Mouse (Mus musculus) left cerebral cortex, postnatal 14 days (tissue): ENCODE measurements around the gene Alg12. TPM values are rescaled to one million over a fixed set of nuclear protein-coding genes. Genes with fewer than 3 reads are reported as not detected.
"Not testable (repeated sequence)": the region's sequence is repeated elsewhere in the genome, so short reads cannot be mapped to it uniquely, and the experiment has no call there.

Experiments used
- DNase-seq, 2 experiments: peaks; one replicate each; pipeline ENCODE4 v3.0.0; 2021 to 2022; ENCODE audit warnings: low spot score in 2 of 2, mixed read lengths in 1 of 2
- intact Hi-C: fragments of 180-260 bp; cut with DNase I; formaldehyde crosslinking; loops from one replicate; pipeline ENCODE4 v1.15.1; 2025
- total RNA-seq, 2 experiments: library from RNA; stranded (reverse); gene quantifications; 2 replicates each; pipeline ENCODE4 v1.2.3; 2021

Gene Alg12
- total RNA-seq, 2 experiments from 2014 or later, result 10.3 to 12.3 TPM

GRCm38 (mm10) chr15:88837199-88837932 is 18.2 kb upstream of the Alg12 start:
- peak in 1 of 2 experiments; percentile 58 for DNase-seq
- intact Hi-C loops, result no loop called here

- DNase-seq, result no peak
- intact Hi-C loops, result no loop called here
Observed at GRCm38 (mm10) chr15:88836571-88836970, 17.5 kb upstream of the Alg12 start.

- intact Hi-C loops, result no loop called here
- no peak for DNase-seq
Observed at GRCm38 (mm10) chr15:88836031-88836430, 16.9 kb upstream of the Alg12 start.

GRCm38 (mm10) chr15:88832536-88832935 is 13.4 kb upstream of the Alg12 start:
- DNase-seq, result no peak
- intact Hi-C loops, result no loop called here

GRCm38 (mm10) chr15:88831482-88831881 is 12.4 kb upstream of the Alg12 start:
- no peak for DNase-seq
- intact Hi-C loops, result no loop called here

- intact Hi-C loops, result no loop called here
- no peak for DNase-seq
Observed at GRCm38 (mm10) chr15:88830696-88831095, 11.6 kb upstream of the Alg12 start.

- intact Hi-C loops, result loop anchor here (5.0 to 10.0 kb wide), 2 partner anchors 32 to 255 kb away; partner anchors contain the start of genes Pim3 and Selenoo
- DNase-seq, result peak; percentile 42 to 69
Observed at GRCm38 (mm10) chr15:88829791-88830440, 10.8 kb upstream of the Alg12 start.

DNA sequence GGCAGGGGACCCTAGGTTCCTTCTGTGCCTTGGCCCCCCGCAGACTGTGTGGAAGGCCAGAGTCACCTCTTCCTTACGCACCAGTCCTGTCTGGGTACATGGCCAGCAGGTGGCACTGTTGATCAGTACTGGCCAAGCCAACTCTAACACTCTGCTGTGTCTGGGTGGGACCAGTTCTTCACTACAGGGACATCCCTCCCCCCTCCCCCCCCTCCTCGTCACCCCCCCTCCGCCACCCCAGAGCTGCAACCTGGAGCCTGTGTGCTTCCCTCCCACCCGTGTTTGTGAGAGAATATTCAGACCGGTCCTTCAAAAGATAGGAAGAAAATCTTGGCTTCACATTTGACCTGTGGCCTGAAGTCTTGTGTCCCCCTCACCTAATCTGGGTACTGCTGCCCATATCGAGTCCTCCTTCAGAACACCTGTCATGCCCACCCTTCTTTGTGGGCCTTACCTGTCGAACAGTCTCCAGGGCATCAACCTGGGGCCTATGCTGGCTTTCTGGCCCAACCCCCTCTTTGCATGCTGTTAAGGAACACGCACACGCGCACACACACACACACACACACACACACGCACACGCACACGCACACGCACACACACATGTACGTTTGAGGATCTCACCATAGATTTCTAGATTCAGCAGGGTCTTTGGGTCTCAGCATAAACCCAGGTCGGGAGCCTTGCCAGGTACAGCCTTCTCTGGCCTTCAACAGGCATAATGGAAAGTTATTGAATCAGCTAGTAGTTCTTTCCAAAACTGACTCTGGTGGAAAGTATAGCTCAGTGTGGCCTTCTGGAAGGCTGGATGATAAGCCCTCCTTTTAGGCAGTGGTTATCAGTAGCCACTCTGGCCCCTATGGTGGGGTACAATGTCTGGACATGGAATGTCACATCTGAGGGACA is 9.9 kb upstream of the Alg12 start:
- peak; percentile 89 to 90 for DNase-seq
- intact Hi-C loops, result loop anchor here (1.0 to 10.0 kb wide), 4 partner anchors 33 to 256 kb away; partner anchors contain the start of genes Pim3 and Selenoo

- intact Hi-C loops, result loop anchor here (1.0 to 10.0 kb wide), 4 partner anchors 34 to 257 kb away; partner anchors contain the start of genes Pim3 and Selenoo
- peak; percentile 46 to 66 for DNase-seq
Observed at GRCm38 (mm10) chr15:88827991-88828799, 9.1 kb upstream of the Alg12 start.

- no peak for DNase-seq
- intact Hi-C loops, result loop anchor here (5.0 to 10.0 kb wide), 2 partner anchors 35 to 257 kb away; partner anchors contain the start of genes Pim3 and Selenoo
Observed at GRCm38 (mm10) chr15:88827466-88827865, 8.3 kb upstream of the Alg12 start.

- intact Hi-C loops, result loop anchor here (10.0 kb wide), 1 partner anchor 261 kb away; the partner anchor contains the start of gene Selenoo
- DNase-seq, result no peak
Observed at GRCm38 (mm10) chr15:88823376-88823775, 4.3 kb upstream of the Alg12 start.

DNA sequence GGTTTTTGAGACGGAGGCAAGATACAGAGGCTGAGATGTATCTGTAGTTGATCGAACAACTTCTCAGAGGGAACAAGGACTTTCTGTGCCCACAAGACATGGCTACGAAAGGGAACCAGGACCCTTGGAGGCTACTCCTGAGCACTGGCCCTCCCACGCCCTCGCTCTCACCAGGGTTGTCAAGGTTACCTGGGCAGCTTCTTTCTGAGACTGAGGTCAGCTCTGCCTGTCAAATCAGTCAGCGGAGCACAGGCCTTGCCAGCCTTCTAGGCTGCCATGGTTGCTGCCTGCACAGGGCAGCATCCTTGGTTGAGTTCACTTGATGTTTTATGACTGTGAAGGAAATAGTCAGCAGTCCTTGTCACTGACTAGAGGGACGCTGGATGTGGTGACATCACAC is 3.4 kb upstream of the Alg12 start:
- intact Hi-C loops, result loop anchor here (10.0 kb wide), 1 partner anchor 262 kb away; the partner anchor contains the start of gene Selenoo
- DNase-seq, result no peak

GRCm38 (mm10) chr15:88821403-88821802 is 2.3 kb upstream of the Alg12 start:
- intact Hi-C loops, result loop anchor here (10.0 kb wide), 1 partner anchor 263 kb away; the partner anchor contains the start of gene Selenoo
- DNase-seq, result no peak

DNA sequence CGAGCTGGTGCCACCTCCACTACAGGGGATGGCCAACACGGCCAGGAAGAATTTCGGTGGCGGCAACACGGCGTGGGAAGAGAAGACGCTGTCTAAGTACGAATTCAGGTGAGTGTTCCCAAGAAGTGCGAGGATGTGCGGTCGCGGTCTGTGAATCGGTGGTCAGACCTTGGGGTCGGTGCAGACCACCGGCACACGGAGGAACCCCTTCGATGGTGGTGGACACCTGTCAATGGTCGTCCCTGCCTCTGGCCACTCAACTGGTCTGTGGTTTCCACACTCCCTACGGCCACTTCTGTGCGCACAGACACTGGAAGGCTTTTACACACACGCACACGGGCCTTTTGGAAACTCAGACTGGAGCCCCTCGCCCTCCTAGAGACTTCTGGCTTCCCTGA is 787 bp upstream of the Alg12 start:
- DNase-seq, result no peak
- intact Hi-C loops, result loop anchor here (10.0 kb wide), 2 partner anchors 55 to 265 kb away; partner anchors contain the start of gene Selenoo

- DNase-seq, result no peak
Observed at GRCm38 (mm10) chr15:88815196-88815700, 3.9 kb downstream of the Alg12 start.

DNA sequence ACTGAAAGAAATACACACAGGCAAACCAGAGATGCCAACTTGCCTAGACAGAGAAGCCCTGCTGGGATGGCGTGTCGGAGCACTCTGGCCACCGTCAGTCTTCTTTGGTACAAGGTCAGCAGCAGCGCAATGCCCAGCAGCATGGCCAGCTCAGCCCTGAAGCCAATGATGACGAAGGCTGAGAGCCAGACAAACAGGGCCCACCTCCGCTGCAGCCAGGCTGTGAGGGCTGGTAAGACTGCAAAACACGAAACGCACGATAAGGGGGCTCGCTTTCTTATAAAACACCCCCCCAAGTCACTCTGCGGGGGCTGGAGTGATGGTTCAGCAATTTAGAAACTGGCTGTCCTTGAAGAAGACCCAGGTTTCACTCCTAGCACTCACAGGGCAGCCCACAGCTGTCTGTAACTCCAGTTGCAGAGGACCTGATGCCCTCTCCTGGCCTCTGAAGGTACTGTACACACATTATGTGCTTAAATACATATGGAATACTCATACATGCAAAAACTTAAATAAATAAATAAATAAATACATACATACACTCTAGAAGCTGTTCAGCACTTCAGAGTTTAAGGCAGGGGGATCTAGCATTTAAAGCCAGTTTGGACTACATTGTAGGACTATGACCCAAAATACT is 4.6 kb downstream of the Alg12 start:
- intact Hi-C loops, result loop anchor here (10.0 kb wide), 1 partner anchor 50 kb away; no protein-coding TSS in a partner anchor
- DNase-seq, result no peak

More at GRCm38 (mm10) chr15:88815196-88815700, 3.9 kb downstream of the Alg12 start:
- intact Hi-C loops, result loop anchor here (10.0 kb wide), 1 partner anchor 50 kb away; no protein-coding TSS in a partner anchor

DNA sequence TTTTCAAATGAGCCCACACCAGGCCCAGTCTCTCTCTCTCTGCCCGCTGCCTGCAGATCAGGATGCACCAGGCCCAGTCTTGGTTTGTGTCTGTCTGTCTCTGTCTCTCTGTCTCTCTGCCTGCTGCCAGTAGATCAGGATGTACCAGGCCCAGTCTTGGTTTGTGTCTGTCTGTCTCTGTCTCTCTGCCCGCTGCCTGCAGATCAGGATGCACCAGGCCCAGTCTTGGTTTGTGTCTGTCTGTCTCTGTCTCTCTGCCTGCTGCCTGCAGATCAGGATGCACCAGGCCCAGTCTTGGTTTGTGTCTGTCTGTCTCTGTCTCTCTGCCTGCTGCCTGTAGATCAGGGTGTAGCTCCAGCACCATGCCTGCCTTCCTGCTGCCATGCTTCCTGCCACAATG is 5.2 kb downstream of the Alg12 start:
- DNase-seq, result not testable (repeated sequence)
- intact Hi-C loops, result loop anchor here (10.0 kb wide), 1 partner anchor 49 kb away; no protein-coding TSS in a partner anchor
